Mouse (Mus musculus) heart, postnatal 10 days (tissue): ENCODE results near the gene Klk6. TPM values are rescaled to one million over a fixed set of nuclear protein-coding genes. Genes with fewer than 3 reads are reported as not detected.

Source experiments
- total RNA-seq, 2 experiments: library from RNA; stranded (reverse); gene quantifications; 2 replicates each; pipeline ENCODE4 v1.2.3; 2021

Gene Klk6
- total RNA-seq, 2 experiments from 2014 or later = not detected

Other genes with a start within 250 kb of the Klk6 start
- 1 to 10 TPM; 9.2 to 9.5 TPM for gene Zfp719, start 244.9 kb upstream of the Klk6 start, total RNA-seq
- not detected for gene Zfp819, start 217.3 kb upstream of the Klk6 start, total RNA-seq
- not detected for gene Ceacam18, start 189.8 kb upstream of the Klk6 start, total RNA-seq
- under 1 TPM; 0.81 to 0.94 TPM for gene Siglece, start 164.3 kb upstream of the Klk6 start, total RNA-seq
- 1 to 10 TPM; 4.8 to 5.4 TPM for gene Ctu1, start 152.5 kb upstream of the Klk6 start, total RNA-seq
- not detected for gene Klk14, start 134.1 kb upstream of the Klk6 start, total RNA-seq
- gene Klk13, start 111.9 kb upstream of the Klk6 start, total RNA-seq = not detected
- gene Klk12, start 55.6 kb upstream of the Klk6 start, total RNA-seq = not detected
- gene Klk11, start 49.9 kb upstream of the Klk6 start, total RNA-seq = not detected
- gene Klk10, start 43.5 kb upstream of the Klk6 start, total RNA-seq = not detected
- gene Klk9, start 32.6 kb upstream of the Klk6 start, total RNA-seq = not detected
- 10 to 100 TPM; 13.0 to 19.9 TPM for gene Klk8, start 26.9 kb upstream of the Klk6 start, total RNA-seq
- gene Klk7, start 13.2 kb upstream of the Klk6 start, total RNA-seq = not detected
- gene Klk5, start 17.5 kb downstream of the Klk6 start, total RNA-seq = not detected
- not detected for gene Klk4, start 56.7 kb downstream of the Klk6 start, total RNA-seq
- not detected for gene Klk15, start 109.2 kb downstream of the Klk6 start, total RNA-seq
- gene Klk1b8, start 126.2 kb downstream of the Klk6 start, total RNA-seq = not detected
- gene Klk1b1, start 142.3 kb downstream of the Klk6 start, total RNA-seq = not detected
- gene Klk1b9, start 151.6 kb downstream of the Klk6 start, total RNA-seq = not detected
- not detected for gene Klk1b11, start 171.4 kb downstream of the Klk6 start, total RNA-seq
- gene Klk1b26, start 187.7 kb downstream of the Klk6 start, total RNA-seq = not detected
- not detected for gene Klk1b27, start 227.8 kb downstream of the Klk6 start, total RNA-seq